Mouse (Mus musculus) ES-E14 (cell line): Measurements from ENCODE around the gene Arl8a.

Experiments
- MAFK ChIP-seq: IDR thresholded peaks from 2 replicates; pipeline ENCODE4 v1.6.1; 2014; ENCODE audit warnings: mild to moderate bottlenecking, low read depth, low read length, inconsistent platforms; ENCODE audit not compliant: insufficient read depth
- ZC3H11A ChIP-seq: IDR thresholded peaks from 2 replicates; pipeline ENCODE4 v1.6.1; 2012; ENCODE audit warnings: low read depth, mild to moderate bottlenecking, inconsistent platforms, low read length, borderline replicate concordance

GRCm38 (mm10) chr1:135131034-135131433 lies 15.6 kb upstream of the Arl8a start:
- TF ChIP-seq MAFK (no peak), ZC3H11A (no peak)
